Mouse (Mus musculus) brain, adult 2 months (tissue): Measurements from ENCODE around the gene Agmat.
"Not testable (repeated sequence)": the region's sequence is repeated elsewhere in the genome, so short reads cannot be mapped to it uniquely, and the experiment has no call there.

ENCODE experiments used
- DNase-seq: peaks from one replicate; pipeline ENCODE4 v3.0.0; 2011; ENCODE audit warnings: low read depth, low spot score

Agmat gene

DNA sequence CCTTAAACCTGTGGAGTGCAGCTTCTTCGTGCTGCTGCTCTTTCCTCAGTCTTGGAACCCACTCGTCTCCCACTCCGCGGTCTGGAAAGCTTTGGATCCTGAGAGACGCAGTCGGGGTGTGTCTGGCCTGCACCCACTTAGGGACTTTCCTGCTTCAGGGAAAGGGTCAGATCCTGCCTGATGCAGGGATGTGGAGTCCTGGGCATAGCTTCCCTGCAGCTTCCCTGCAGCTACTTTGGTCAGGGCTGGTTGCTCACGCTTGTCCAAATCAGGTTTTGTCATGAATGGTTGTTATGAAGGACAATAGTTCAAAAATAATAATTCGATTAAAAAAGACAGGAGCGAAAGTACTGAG, 11.3 kb upstream of the Agmat start:
- no peak for DNase-seq

- DNase-seq, result no peak
Observed at GRCm38 (mm10) chr4:141736856-141737255, 9.6 kb upstream of the Agmat start.

- no peak for DNase-seq
Observed at GRCm38 (mm10) chr4:141738015-141738414, 8.5 kb upstream of the Agmat start.

DNA sequence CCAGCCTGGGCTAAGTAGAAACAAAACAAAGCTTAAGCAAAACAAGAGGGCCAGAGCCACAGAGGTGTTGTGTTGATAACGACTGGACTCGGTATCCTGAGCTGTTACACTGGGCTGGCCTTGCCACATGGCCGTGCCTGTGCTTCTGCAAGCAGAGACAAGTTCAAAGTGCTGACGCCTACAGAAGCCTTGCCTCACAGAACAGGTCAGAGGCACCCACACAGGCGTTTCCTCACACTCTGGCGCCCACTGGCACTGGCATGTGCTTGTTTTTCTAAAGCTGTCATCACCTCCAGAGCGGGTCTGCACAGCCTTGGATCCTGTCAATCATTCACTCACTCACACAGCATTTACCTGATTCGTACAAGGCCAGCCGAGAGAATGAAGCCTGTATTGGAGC, 4.6 kb upstream of the Agmat start:
- DNase-seq, result peak; percentile 37

DNA sequence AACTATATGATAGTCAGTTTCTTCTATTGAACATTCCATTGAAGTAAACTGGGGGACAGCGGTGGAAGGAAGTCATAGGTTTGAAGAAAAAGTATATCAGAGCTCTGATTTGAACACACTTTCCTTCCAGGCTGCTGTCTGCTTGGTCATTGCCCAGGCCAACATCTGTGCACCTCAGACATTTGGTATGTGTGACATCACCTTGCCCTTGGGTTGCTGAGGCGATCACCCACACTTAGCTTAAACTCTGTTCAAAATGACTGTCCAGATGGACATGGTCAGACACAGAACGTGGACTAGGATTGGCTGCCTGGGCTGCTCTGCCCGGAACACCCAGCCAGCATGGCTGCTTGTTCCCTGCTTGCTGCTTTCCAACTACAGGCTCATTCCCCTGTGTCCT, 4.1 kb upstream of the Agmat start:
- DNase-seq, result no peak

GRCm38 (mm10) chr4:141749557-141749956, 3.1 kb downstream of the Agmat start:
- DNase-seq, result no peak

DNA sequence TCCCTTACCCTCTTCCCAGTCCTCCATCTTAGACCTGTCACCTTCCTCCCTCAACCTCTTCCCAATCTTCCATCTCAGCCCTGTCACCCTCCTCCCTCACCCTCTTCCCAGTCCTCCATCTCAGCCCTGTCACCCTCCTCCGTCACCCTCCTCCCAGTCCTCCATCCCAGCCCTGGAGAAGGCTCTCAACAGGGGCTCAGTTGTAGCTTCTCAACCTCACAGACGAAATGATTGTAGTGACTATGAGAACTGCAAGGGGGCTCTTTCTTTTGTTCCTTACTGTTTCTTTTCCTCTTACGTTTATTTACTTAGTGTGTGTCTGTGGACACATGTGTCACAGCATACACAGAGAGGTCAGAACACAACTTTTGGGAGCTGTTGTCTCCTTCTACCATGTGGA, 4.4 kb downstream of the Agmat start:
- no peak for DNase-seq

DNA sequence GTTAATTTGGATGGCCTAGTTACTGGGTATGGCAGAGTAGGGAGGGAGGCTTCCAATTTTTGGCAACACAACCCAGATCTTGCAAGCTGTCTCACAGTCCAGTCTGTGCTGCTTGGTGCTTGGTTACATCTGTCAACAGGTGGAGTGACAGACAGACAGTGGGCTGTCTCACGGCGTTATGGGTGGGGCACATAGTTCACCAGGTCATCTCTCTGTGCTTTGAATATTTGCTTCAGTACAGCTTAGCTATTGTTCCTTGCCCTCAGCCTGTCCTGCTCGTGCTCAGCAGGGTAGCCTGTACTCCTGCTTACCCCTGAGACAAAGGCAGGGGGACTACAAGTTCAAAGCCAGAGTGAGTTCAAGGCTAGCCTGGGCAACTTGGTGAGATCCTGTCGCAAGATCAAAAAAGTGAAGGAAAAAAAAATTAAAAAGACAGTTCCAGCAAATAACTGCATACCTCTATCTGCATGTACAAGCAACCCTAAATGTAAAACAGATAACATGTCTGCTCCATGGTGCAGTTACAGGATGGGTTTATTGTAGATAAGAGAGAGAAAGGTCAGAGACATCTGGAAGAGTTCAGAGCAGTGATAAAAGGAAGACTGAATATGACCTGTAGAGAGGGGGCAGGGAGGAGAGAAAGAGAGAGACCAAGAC, 5.1 kb downstream of the Agmat start:
- DNase-seq, result peak; percentile 43

GRCm38 (mm10) chr4:141752076-141752421, 5.6 kb downstream of the Agmat start:
- no peak for DNase-seq

DNA sequence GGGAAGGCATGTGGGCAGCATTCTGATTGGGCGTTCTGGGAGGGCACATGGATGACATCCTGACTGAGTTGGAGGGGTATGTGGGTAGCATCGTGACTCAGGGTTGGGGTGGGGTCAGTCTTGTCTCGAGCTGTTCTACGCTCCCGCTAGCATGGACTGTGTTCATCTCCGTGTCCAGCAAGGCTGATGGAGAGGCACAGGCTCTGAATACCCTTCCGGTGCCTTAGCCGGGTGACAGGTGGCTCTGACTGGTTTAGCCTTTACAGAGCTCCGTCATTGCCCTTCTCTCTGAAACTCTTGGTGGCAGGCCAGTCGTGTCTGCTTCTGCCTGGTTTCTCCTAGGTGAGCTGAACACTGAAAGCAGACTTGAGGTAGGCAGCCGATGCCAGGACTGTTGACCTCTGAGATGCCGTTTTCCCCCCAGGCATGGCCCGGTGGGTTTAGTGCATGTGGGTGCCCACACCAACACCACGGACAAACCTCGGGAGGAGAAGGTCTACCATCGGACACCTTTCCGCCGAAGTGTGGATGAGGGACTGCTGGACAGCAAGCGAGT, 9.0 kb downstream of the Agmat start:
- DNase-seq, result no peak

DNA sequence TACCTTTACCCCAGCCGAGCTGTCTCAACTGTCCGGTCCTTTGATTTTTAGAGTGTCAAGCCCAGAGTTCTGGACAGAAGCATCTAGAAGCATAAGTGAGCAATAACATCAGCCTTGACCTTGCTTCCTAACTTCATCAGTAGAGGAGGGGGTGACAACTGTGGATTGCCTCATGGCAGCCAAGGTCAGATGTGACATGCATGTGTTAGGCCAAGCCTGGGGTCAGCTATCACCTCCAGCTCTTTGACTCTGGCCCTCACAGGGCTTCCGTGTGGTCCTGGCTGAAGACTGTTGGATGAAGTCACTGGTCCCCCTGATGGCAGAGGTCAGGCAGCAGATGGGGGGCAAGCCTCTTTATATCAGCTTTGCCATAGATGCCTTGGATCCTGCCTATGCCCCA, 10.7 kb downstream of the Agmat start:
- no peak for DNase-seq

DNA sequence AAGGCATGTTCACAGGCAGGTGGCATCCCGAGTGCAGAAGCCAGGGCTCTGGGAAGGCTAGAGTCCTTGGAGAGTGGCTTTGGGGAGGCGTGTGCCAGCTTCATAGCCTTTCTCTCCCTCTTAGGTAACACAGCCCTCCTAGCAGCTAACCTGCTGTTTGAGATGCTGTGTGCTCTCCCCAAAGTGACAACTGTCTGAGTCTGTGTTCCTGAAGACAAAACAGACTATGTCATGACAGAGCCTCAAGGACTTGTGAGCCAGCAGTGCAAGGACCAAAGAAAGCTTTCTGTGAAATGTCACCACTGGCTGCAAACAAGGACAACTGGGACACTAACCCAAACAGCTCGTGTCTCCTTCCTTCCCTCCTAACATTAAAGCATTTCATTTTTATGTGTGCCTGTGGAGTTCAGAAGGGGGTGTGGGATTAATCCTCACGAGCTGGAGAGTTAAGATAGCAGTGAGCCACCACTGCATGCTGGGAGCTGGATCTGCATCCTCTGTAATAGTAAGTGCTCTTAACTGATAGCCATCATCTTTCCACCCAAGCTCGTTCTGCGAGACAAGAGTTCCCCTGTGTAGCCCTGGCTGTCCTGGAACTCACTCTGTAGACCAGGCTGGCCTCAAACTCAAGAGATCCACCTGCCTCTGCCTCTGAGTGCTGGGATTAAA, 12.5 kb downstream of the Agmat start:
- DNase-seq, result no peak

DNA sequence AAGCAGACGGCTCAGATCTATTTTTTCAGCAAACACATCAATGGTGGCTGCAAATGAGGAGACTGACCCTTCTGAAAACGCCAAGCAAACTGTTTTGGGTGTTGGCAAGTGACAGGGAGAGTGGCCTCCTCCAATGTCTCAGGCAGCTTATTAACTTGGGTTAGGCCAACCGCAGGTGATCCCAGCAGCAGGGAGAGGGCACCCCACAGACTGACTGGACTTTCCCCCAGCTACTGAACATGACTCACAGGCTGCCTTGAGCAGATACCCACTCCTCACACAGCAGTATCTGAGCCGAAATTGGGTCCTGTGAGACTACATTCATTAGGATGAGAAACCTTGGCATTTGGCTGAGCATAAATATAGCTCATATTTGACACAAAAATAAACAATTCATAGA, 14.5 kb downstream of the Agmat start:
- DNase-seq, result no peak

DNA sequence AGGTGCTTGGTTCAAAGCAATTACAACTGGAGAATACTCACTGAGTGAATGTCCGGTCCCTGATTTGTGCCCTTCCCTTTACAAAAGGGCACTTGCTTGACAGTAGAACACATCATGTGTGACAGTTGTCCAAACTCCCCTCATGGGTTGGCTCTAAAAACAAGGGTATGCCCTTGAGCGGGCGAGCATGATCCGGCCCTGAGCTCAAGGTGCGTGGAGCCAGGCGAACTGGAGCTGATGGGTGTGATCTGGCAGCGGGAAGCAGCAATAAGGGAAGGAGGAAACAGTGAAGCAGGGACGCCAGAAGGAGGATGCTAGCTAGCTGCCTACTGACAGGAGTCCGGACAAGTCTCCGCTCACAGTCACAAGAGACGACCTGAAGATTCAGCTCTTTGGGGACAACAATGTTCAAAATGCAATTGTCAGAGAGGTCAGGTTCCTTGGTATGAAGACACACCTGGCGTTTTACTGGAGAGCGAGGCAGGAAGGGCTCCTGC, 15.7 kb downstream of the Agmat start:
- DNase-seq, result no peak

- DNase-seq, result no peak
Observed at GRCm38 (mm10) chr4:141763476-141763875, 17.0 kb downstream of the Agmat start.

DNA sequence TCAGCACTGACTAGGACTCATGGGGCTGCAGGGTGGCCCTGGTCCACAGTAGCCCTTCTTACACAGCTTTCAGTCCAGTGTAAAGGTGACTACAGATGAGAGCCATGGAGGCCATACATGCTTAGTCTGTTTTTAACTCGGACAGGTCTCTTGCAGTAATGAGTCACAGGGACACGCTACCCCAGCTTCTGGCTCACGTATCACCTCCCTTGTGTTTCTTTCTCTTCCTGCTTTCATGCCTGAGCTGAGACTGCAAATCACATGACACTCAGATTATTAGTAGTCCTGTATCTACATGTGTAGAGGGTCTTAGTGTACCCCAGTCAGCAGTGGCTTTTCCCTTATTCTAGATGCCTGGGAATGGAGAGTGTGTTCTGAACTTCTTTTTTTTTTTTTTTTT, 18.5 kb downstream of the Agmat start:
- no peak for DNase-seq

- DNase-seq, result peak; percentile 66
Observed at GRCm38 (mm10) chr4:141766316-141766667, 19.8 kb downstream of the Agmat start.

- peak; percentile 73 for DNase-seq
Observed at GRCm38 (mm10) chr4:141766668-141767352, 20.3 kb downstream of the Agmat start.

DNA sequence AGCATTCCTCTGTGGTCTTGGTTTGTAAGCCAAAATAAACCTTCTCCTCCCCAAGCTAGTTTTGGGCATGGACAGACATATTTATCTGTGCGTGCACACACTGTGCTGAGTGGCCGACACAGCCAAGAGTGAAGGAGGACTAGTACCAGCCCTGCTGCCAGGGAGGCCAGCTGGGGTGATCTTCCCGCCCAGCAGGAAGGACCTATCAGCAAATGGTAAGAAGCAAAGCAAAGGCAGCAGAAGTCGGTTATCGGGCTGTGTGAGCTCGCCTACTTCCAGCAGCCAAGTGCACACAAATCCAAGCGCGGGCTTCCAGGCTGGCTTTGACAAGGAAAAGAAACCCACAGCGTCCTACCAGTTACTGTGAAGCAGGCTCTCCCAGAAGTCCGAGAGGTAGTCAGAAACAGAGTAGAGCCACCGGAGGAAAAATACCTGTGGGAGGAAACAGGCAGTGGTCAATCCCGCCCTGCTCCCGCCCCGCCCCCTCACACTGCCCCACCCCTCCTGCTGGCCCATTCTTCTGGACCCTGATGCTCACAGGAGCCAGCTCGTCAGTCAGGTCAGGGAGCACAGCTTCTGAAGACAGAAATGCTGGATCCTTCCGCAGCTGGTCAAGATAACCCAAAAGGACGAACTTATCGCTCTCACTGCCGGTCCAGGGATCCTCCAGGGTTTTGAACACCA, 21.0 kb downstream of the Agmat start:
- peak; percentile 88 for DNase-seq

GRCm38 (mm10) chr4:141769501-141770160, 23.2 kb downstream of the Agmat start:
- DNase-seq, result no peak

DNA sequence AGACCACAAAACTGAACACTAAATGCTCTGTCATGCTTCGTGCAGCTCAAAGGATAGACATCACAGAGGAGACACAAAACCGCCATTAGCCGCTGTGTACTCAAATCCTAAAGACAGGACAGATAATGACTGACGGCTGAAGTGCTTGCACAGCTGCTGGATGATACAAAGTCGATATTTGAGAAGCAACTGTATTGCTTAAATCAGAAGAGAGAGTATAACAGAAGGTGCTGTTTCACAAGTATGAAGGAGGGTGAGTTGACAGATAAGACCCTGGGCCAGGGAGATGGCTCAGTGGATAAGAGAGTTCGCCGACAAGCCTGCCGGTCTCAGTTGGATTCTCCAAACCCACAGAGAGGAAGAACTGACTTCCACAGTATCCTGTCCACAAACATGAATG, 25.4 kb downstream of the Agmat start:
- DNase-seq, result no peak

GRCm38 (mm10) chr4:141773019-141773418, 26.5 kb downstream of the Agmat start:
- not testable (repeated sequence) for DNase-seq
